Mouse (Mus musculus) hindbrain, embryonic 11.5 days (tissue): ENCODE measurements around the gene Nmnat1. TPM values are rescaled to one million over a fixed set of nuclear protein-coding genes. Genes with fewer than 3 reads are reported as not detected.
A peak's percentile ranks its signal among the peaks of the same experiment; 100 is the strongest.
"Not testable (repeated sequence)": the region's sequence is repeated elsewhere in the genome, so short reads cannot be mapped to it uniquely, and the experiment has no call there.

ENCODE experiments used
- ATAC-seq: fragments of 200-750 bp; cut with Nextera tagmentation; 2 replicates; pipeline ENCODE4 v1.8.0; 2017; ENCODE audit warnings: mild to moderate bottlenecking, moderate TSS enrichment, moderate library complexity; ENCODE audit not compliant: low FRiP score
- DNase-seq: peaks from one replicate; pipeline ENCODE4 v3.0.0-alpha.2; 2015; ENCODE audit warnings: low spot score
- H3K27ac ChIP-seq: fragments of 300-500 bp; sonication (generic); 2 replicates; pipeline ENCODE4 v1.5.1; 2014; ENCODE audit warnings: mild to moderate bottlenecking, low read depth, low read length
- H3K27me3 ChIP-seq: fragments of 300-500 bp; sonication (generic); 2 replicates; pipeline ENCODE4 v1.6.1; 2014; ENCODE audit warnings: mild to moderate bottlenecking, low read length, moderate library complexity, mixed read lengths; ENCODE audit not compliant: control insufficient read depth, insufficient read depth
- H3K36me3 ChIP-seq: fragments of 300-500 bp; sonication (generic); 2 replicates; pipeline ENCODE4 v1.6.1; 2014; ENCODE audit warnings: mild to moderate bottlenecking, low read length, moderate library complexity, mixed read lengths; ENCODE audit not compliant: control insufficient read depth, insufficient read depth
- H3K4me1 ChIP-seq: fragments of 300-500 bp; sonication (generic); replicated peaks from 2 replicates; pipeline ENCODE4 v1.6.1; 2014; ENCODE audit warnings: low read length, mixed read lengths; ENCODE audit not compliant: control insufficient read depth, insufficient read depth
- H3K4me2 ChIP-seq: fragments of 300-500 bp; sonication (generic); replicated peaks from 2 replicates; pipeline ENCODE4 v1.6.1; 2014; ENCODE audit warnings: mild to moderate bottlenecking, low read depth, low read length
- H3K4me3 ChIP-seq: fragments of 300-500 bp; sonication (generic); 2 replicates; pipeline ENCODE4 v1.5.1; 2014; ENCODE audit warnings: low read depth, low read length
- H3K9ac ChIP-seq: fragments of 300-500 bp; sonication (generic); 2 replicates; pipeline ENCODE4 v1.6.1; 2014; ENCODE audit warnings: low read depth, low read length
- H3K9me3 ChIP-seq: fragments of 300-500 bp; sonication (generic); 2 replicates; pipeline ENCODE4 v1.6.1; 2016; ENCODE audit warnings: low read length; ENCODE audit not compliant: control insufficient read depth
- WGBS: fragments of 180-500 bp; shearing (Covaris S2); extraction: QIAGEN DNeasy Blood & Tissue Kit; methylation state at CpG from one replicate; pipeline ENCODE4 v1.1.7; 2014; 5-methylcytosine and 5-hydroxymethylcytosine counted together
- polyA plus RNA-seq: library from polyadenylated mRNA; unstranded; fragments of >200 nt; fragmentation: Nextera tagmentation; extraction: Ambion mirVana; gene quantifications from 2 replicates; pipeline ENCODE4 v1.2.1, GENCODE M21; 2014

Gene Nmnat1
- polyA plus RNA-seq, 1 experiment from 2014 or later: 16.9 TPM

GRCm38 (mm10) chr4:149445868-149446267, 39.1 kb downstream of the Nmnat1 start:
- Histone ChIP-seq H3K4me2 (peak overlapping the region; percentile 52), H3K36me3 (no peaks in the 10 kb centered on the region), H3K27me3 (no peaks in the 10 kb centered on the region), H3K9me3 (no peaks in the 10 kb centered on the region), H3K4me3 (peak overlapping the region; percentile 4; the same call in 1 of the 2 replicates), H3K4me1 (no peaks in the 10 kb centered on the region; the same call in 1 of the 2 replicates), H3K9ac (peak overlapping the region; percentile 32; the same call in 1 of the 2 replicates), H3K27ac (peak overlapping the region; percentile 92)
- ATAC-seq (peak; percentile 74), DNase-seq (peak; percentile 86)
- WGBS: 2% methylated on average over 11 of the region's 11 CpGs

DNA sequence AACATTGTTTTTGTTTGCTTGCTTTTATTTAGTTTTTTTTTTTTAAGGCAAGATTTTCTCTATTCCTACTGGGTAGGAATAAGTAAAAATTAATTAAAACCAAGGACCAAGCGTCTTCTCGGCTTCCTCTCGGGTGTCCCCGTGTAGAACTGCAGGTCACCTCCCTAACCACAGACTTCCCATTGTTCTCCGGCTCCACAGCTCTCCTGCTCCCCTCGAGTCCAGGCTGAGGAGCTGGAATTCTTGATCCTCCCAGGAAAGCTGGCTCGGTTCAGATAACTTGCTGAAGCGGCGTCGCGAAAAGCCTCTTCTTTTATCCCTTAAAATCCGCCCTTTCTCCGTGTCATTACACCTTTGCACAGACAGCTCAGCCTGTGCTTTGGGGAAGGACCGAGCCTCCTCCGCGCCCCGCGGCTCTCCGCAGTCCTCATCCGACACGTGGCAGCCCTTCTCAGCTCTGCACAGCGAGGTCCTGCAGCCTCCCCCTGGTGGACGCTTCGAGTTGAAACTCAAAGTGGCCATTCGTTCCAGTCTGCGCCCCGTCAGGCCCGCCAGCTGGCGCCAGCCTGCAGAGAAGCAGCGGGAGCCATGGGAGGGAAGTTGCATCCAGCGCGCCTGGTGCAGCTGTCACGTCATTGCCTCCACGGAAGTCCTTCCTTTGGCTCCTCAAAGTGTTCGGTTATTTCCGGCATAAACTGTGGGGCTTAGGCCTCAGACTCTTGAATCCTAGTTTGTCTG, 39.9 kb downstream of the Nmnat1 start:
- Histone ChIP-seq H3K9ac (peak overlapping the region; percentile 80), H3K9me3 (no peaks in the 10 kb centered on the region), H3K4me3 (peak overlapping the region; percentile 28), H3K27me3 (no peaks in the 10 kb centered on the region), H3K36me3 (no peaks in the 10 kb centered on the region), H3K4me1 (no peaks in the 10 kb centered on the region; the same call in 1 of the 2 replicates), H3K27ac (peak overlapping the region; percentile 92), H3K4me2 (peak overlapping the region; percentile 52)
- DNase-seq: peak; percentile 97
- peak; percentile 97 for ATAC-seq
- under 1% methylated on average over 36 of the region's 36 CpGs for WGBS

GRCm38 (mm10) chr4:149444465-149444864, 40.5 kb downstream of the Nmnat1 start:
- Histone ChIP-seq H3K27ac (peak overlapping the region; percentile 92), H3K9ac (peak overlapping the region; percentile 80), H3K9me3 (no peaks in the 10 kb centered on the region), H3K4me2 (peak overlapping the region; percentile 52; the same call in 1 of the 2 replicates), H3K4me3 (no peak overlapping the region), H3K36me3 (no peaks in the 10 kb centered on the region), H3K4me1 (no peaks in the 10 kb centered on the region; the same call in 1 of the 2 replicates), H3K27me3 (no peaks in the 10 kb centered on the region)
- 80% methylated on average over 1 of the region's 1 CpGs for WGBS
- DNase-seq: no peak
- ATAC-seq: no peak

DNA sequence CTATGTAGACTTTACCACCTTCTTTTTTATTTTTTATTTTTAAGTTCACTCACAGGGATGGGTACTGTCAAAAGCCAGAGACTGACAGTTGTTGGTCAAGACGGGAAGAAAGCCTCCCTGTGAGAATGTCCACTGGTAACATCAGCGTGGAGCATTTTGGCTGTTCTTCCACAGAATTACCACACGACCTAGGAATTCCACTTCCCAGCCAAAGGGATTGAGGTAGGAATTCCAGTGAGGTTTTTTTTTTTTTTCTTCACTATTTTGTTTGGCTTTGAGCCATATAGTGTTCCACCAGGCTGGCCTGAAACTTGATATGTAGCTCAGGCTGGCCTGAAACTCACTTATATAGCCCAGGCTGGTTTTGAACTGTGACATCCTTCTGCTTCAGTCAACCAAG, 42.6 kb downstream of the Nmnat1 start:
- Histone ChIP-seq H3K27me3 (no peaks in the 10 kb centered on the region), H3K9ac (no peak overlapping the region), H3K4me2 (no peak overlapping the region), H3K4me3 (no peak overlapping the region), H3K36me3 (no peaks in the 10 kb centered on the region), H3K27ac (no peak overlapping the region), H3K9me3 (no peaks in the 10 kb centered on the region), H3K4me1 (no peaks in the 10 kb centered on the region; the same call in 1 of the 2 replicates)
- no peak for DNase-seq
- no peak for ATAC-seq
- WGBS: 73% methylated on average over 3 of the region's 3 CpGs

DNA sequence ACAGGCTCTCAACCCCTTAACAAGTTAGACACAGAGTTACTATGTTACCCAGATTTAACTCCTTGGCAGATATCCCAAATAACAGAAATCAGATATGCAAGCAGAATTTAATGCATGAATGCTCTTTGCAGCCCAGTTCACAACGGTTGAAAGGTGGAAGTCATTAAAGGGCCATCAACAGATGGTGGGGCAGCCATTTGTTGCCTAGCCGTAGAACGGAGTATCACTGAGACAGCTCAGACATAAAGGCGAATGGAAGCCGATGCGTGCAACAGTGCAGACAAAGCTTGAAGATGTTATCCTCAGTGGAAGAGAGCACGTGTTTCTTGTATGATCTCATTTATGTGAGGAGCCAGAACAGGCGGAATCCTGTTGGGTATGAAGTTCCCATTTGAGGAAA, 44.4 kb downstream of the Nmnat1 start:
- DNase-seq (no peak), ATAC-seq (no peak)
- 69% methylated on average over 8 of the region's 8 CpGs for WGBS
- no peaks in the 10 kb centered on the region for H3K36me3 ChIP-seq
- H3K4me3 ChIP-seq: no peak overlapping the region
- H3K9ac ChIP-seq: no peak overlapping the region
- H3K4me2 ChIP-seq: no peak overlapping the region
- H3K9me3 ChIP-seq: no peaks in the 10 kb centered on the region
- H3K27ac ChIP-seq: no peak overlapping the region
- no peaks in the 10 kb centered on the region for H3K4me1 ChIP-seq
- H3K27me3 ChIP-seq: no peaks in the 10 kb centered on the region

- H3K9me3 ChIP-seq, H3K36me3 ChIP-seq, ATAC-seq, H3K4me1 ChIP-seq, H3K27ac ChIP-seq, H3K4me3 ChIP-seq, H3K27me3 ChIP-seq, DNase-seq, H3K4me2 ChIP-seq, H3K9ac ChIP-seq: not testable (repeated sequence)
- 79% methylated on average over 1 of the region's 1 CpGs for WGBS
Observed at GRCm38 (mm10) chr4:149431887-149432286, 53.1 kb downstream of the Nmnat1 start.

GRCm38 (mm10) chr4:149429592-149429991, 55.4 kb downstream of the Nmnat1 start:
- Histone ChIP-seq H3K9me3 (no peaks in the 10 kb centered on the region), H3K27me3 (no peaks in the 10 kb centered on the region), H3K27ac (no peak overlapping the region), H3K9ac (no peak overlapping the region), H3K4me3 (no peak overlapping the region), H3K36me3 (no peaks in the 10 kb centered on the region), H3K4me2 (no peak overlapping the region), H3K4me1 (no peaks in the 10 kb centered on the region)
- ATAC-seq (no peak), DNase-seq (no peak)
- WGBS: 81% methylated on average over 5 of the region's 5 CpGs

DNA sequence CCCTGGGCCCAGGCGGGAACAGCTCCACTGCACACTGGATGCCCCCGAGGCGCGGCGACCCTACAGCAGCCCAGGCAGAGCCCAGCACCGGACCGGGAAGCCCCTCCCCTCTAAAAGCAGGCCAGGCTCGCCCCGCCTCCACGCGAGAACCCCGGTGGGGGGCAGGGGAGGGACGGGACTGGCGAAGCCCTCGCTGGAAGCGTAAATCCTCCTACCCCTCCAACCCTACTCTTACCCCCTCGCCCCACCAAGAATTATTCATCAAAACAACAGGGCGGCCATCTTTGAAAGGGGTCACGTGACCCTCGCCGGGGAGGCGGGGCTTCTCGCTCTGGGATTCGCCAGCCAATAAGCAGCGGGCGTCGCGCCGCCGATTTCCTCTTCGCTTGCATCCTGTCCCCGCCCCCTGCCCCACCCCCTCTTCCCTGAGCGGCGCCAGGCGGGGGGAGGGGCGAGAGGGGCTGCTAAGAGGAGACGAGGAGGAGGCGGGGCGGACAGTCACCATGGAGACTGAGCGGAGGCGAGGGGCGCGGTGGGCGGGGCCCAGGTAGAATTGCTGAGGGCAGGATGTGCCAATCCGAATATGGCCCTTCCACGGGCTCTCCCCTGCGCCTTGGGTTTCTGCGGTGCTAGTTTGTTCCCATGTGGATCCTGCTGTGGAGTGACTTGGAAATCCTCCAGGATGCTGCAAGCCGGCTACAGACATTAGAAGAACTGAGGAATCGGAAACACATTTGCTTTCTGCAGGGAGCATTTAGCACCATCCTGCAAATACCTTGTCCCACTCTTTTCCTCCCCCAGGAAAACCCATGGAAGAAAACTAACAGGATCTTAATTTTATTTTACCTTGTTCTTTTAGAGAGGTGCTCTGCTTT, 58.4 kb downstream of the Nmnat1 start, which contains the start of gene Ube4b:
Gene Ube4b, minus strand, starts transcription at position 425 of the 875 bp plus-strand sequence.
- 1% methylated on average over 42 of the region's 50 CpGs for WGBS
- no peaks in the 10 kb centered on the region for H3K36me3 ChIP-seq
- H3K4me2 ChIP-seq: peak within 1 kb of the TSS; percentile 59
- no peaks in the 10 kb centered on the region; the same call in 1 of the 2 replicates for H3K4me1 ChIP-seq
- H3K9ac ChIP-seq: peak within 1 kb of the TSS; percentile 94
- ATAC-seq (peak; percentile 96), DNase-seq (peak; percentile 100)
- peak within 1 kb of the TSS; percentile 96 for H3K27ac ChIP-seq
- peak within 1 kb of the TSS; percentile 95 for H3K4me3 ChIP-seq
- no peaks in the 10 kb centered on the region for H3K27me3 ChIP-seq
- no peaks in the 10 kb centered on the region for H3K9me3 ChIP-seq
